ENCODE assay signal across 9 mouse cellular contexts in genomic region chr3:54693056-54693415, GRCm38 (mm10). TPM values are rescaled to one million over a fixed set of nuclear protein-coding genes. Genes with fewer than 3 reads are reported as not detected.
A peak's percentile ranks its signal among the peaks of the same experiment; 100 is the strongest.
DNase-seq lines count a peak whose midpoint lies in the region; ATAC-seq and TF ChIP-seq lines count a peak whose summit lies in the region.
"Had no signal": no experiment of that assay in that cellular context is flagged by ENCODE, and none has a peak within 500 bp of the region (broad histone marks: within the 10 kb centered on the region; RNA-seq: fewer than 3 reads in every experiment).

No protein-coding gene starts in this region.

- H3K27me3 ChIP-seq in heart, embryonic 10.5 days (ENCODE audit: insufficient read depth, poor library complexity, severe bottlenecking): no peaks in the 10 kb centered on the region
- H3K27me3 ChIP-seq in ES-Bruce4 (ENCODE audit: control insufficient read depth, insufficient read depth, low read length, poor library complexity, severe bottlenecking): no peaks in the 10 kb centered on the region
- H3K27me3 ChIP-seq in forebrain, embryonic 16.5 days (replicated peaks; ENCODE audit: control insufficient read depth, insufficient read depth, low read length): no peaks in the 10 kb centered on the region
- no peaks in the 10 kb centered on the region for H3K27me3 ChIP-seq in megakaryocyte, embryonic 14.5 days (replicated peaks)

- H3K9me3 ChIP-seq in heart, embryonic 10.5 days: no peaks in the 10 kb centered on the region
- no peaks in the 10 kb centered on the region for H3K9me3 ChIP-seq in ES-Bruce4 (replicated peaks; ENCODE audit: control insufficient read depth, insufficient read depth, low read length, poor library complexity, severe bottlenecking)
- H3K9me3 ChIP-seq in forebrain, embryonic 16.5 days (ENCODE audit: control insufficient read depth, low read length): no peaks in the 10 kb centered on the region
- H3K9me3 ChIP-seq in megakaryocyte, embryonic 14.5 days: no peaks in the 10 kb centered on the region

- peak overlapping the region; percentile 80 for H3K4me2 ChIP-seq in forebrain, embryonic 16.5 days (ENCODE audit: low read length)

- H3K4me1 ChIP-seq in heart, embryonic 10.5 days: no peaks in the 10 kb centered on the region
- no peaks in the 10 kb centered on the region for H3K4me1 ChIP-seq in ES-Bruce4 (ENCODE audit: control insufficient read depth, insufficient read depth, low read length)
- peaks cover 6% of the 10 kb centered on the region; the same call in 1 of the 2 replicates for H3K4me1 ChIP-seq in forebrain, embryonic 16.5 days (replicated peaks; ENCODE audit: control insufficient read depth, insufficient read depth, low read length)
- H3K4me1 ChIP-seq in megakaryocyte, embryonic 14.5 days: peaks cover 26% of the 10 kb centered on the region

- no peak for TF ChIP-seq EP300 in ES-Bruce4 (IDR thresholded peaks at IDR 0.05; ENCODE audit: insufficient read depth, low read depth, low read length)

- TF ChIP-seq POLR2A in ES-Bruce4 (IDR thresholded peaks at IDR 0.05; ENCODE audit: insufficient read depth, low read length): no peak

- no peak for TF ChIP-seq CTCF in ES-Bruce4 (IDR thresholded peaks at IDR 0.05; ENCODE audit: low read depth, low read length)

- H3K9ac ChIP-seq in ES-Bruce4 (ENCODE audit: low read depth, poor library complexity, severe bottlenecking): peak overlapping the region; percentile 91
- H3K9ac ChIP-seq in forebrain, embryonic 16.5 days (replicated peaks; ENCODE audit: low read depth, low read length): peak overlapping the region; percentile 64

- no peak for ATAC-seq in forebrain, embryonic 16.5 days

- intact Hi-C loops in heart, postnatal 25 days (cut with DNase I): loop anchor here (1.0 kb wide), 1 partner anchor 42 kb away; the partner anchor contains the start of genes Alg5 and Exosc8

- DNase-seq in heart, embryonic 10.5 days (ENCODE audit: low spot score): no peak
- DNase-seq in heart, postnatal 25 days (ENCODE audit: low spot score): no peak
- no peak for DNase-seq in left cerebral cortex, adult 18-20 months (ENCODE audit: low spot score in 2 of 2)
- DNase-seq in gastrocnemius, adult 8-10 months (ENCODE audit: low spot score in 2 of 2): no peak
- DNase-seq in kidney, adult 11 months: no peak

- 0% methylated on average over 8 of the region's 8 CpGs for WGBS in heart, embryonic 10.5 days
- under 1% methylated on average over 8 of the region's 8 CpGs for WGBS in forebrain, embryonic 16.5 days

- H3K4me3 ChIP-seq in heart, embryonic 10.5 days: peak overlapping the region; percentile 84
- H3K4me3 ChIP-seq in ES-Bruce4 (ENCODE audit: low read depth, low read length): peak overlapping the region; percentile 100
- peak overlapping the region; percentile 64 for H3K4me3 ChIP-seq in forebrain, embryonic 16.5 days (replicated peaks; ENCODE audit: low read length)
- peak overlapping the region; percentile 95 for H3K4me3 ChIP-seq in megakaryocyte, embryonic 14.5 days (replicated peaks)

- peak overlapping the region; percentile 94 for H3K27ac ChIP-seq in heart, embryonic 10.5 days
- H3K27ac ChIP-seq in ES-Bruce4 (ENCODE audit: insufficient read depth, low read length): peak overlapping the region; percentile 93
- H3K27ac ChIP-seq in forebrain, embryonic 16.5 days (ENCODE audit: low read length): peak overlapping the region; percentile 78

- peaks cover 33% of the 10 kb centered on the region for H3K36me3 ChIP-seq in heart, embryonic 10.5 days
- peaks cover 24% of the 10 kb centered on the region for H3K36me3 ChIP-seq in ES-Bruce4 (ENCODE audit: control insufficient read depth, insufficient read depth, low read length, poor library complexity, severe bottlenecking)
- H3K36me3 ChIP-seq in forebrain, embryonic 16.5 days (ENCODE audit: control insufficient read depth, insufficient read depth): peaks cover 8% of the 10 kb centered on the region
- peaks cover 32% of the 10 kb centered on the region for H3K36me3 ChIP-seq in megakaryocyte, embryonic 14.5 days (replicated peaks; ENCODE audit: low read length)

RNA-seq across cellular contexts. Expression of gene Supt20, which starts 0.4 kb away (rescaled TPM):
- polyA plus RNA-seq in heart, embryonic 10.5 days (2016; fragmentation: Nextera tagmentation; extraction: Ambion mirVana): 77.3 and 91.8 TPM in 2 replicates
- total RNA-seq in heart, postnatal 25 days (2021): 10 to 100 TPM; 18.4 to 18.9 TPM
- polyA plus RNA-seq in ES-Bruce4 (2011; ENCODE audit: insufficient read depth, insufficient read length, low read depth, missing spikeins): 99.9 and 111 TPM in 2 replicates
- 102 and 112 TPM in 2 replicates for polyA plus RNA-seq in forebrain, embryonic 16.5 days (2015; fragmentation: Nextera tagmentation; extraction: Ambion mirVana)
- polyA plus RNA-seq in megakaryocyte, embryonic 14.5 days (2012; ENCODE audit: insufficient read depth, low replicate concordance): 1.1 TPM in 1 of 2 replicates, not detected in the other
- 10 to 100 TPM; 43.2 to 45.0 TPM for total RNA-seq in left cerebral cortex, adult 18-20 months (2021)
- 10 to 100 TPM in 2 of 4 experiments, 1 to 10 TPM in 2; 9.0 to 13.8 (median 10.8) TPM for total RNA-seq in gastrocnemius, adult 8-10 months (2022)

RNA-seq across cellular contexts. Expression of gene Gm21958, which starts 21.1 kb away (rescaled TPM):
- 0.63 TPM in 1 of 2 replicates, not detected in the other for polyA plus RNA-seq in heart, embryonic 10.5 days (2016; fragmentation: Nextera tagmentation; extraction: Ambion mirVana)
- total RNA-seq in heart, postnatal 25 days (2021): not detected
- polyA plus RNA-seq in ES-Bruce4 (2011; ENCODE audit: insufficient read depth, insufficient read length, low read depth, missing spikeins): not detected in 2 replicates
- not detected in 2 replicates for polyA plus RNA-seq in forebrain, embryonic 16.5 days (2015; fragmentation: Nextera tagmentation; extraction: Ambion mirVana)
- not detected in 2 replicates for polyA plus RNA-seq in megakaryocyte, embryonic 14.5 days (2012; ENCODE audit: insufficient read depth, low replicate concordance)
- total RNA-seq in left cerebral cortex, adult 18-20 months (2021): not detected
- not detected for total RNA-seq in gastrocnemius, adult 8-10 months (2022)
- total RNA-seq: left cerebral cortex, postnatal 10 days had no signal

RNA-seq across cellular contexts. Expression of gene Exosc8, which starts 42.2 kb away (rescaled TPM):
- polyA plus RNA-seq in heart, embryonic 10.5 days (2016; fragmentation: Nextera tagmentation; extraction: Ambion mirVana): 120 and 156 TPM in 2 replicates
- 10 to 100 TPM; 18.1 to 18.8 TPM for total RNA-seq in heart, postnatal 25 days (2021)
- 200 and 214 TPM in 2 replicates for polyA plus RNA-seq in ES-Bruce4 (2011; ENCODE audit: insufficient read depth, insufficient read length, low read depth, missing spikeins)
- 83.0 and 94.4 TPM in 2 replicates for polyA plus RNA-seq in forebrain, embryonic 16.5 days (2015; fragmentation: Nextera tagmentation; extraction: Ambion mirVana)
- 33.9 TPM in 1 of 2 replicates, not detected in the other for polyA plus RNA-seq in megakaryocyte, embryonic 14.5 days (2012; ENCODE audit: insufficient read depth, low replicate concordance)
- 10 to 100 TPM; 31.4 to 31.9 TPM for total RNA-seq in left cerebral cortex, adult 18-20 months (2021)
- 10 to 100 TPM in 2 of 4 experiments, 1 to 10 TPM in 2; 7.7 to 16.0 (median 10.2) TPM for total RNA-seq in gastrocnemius, adult 8-10 months (2022)

RNA-seq across cellular contexts. Expression of gene Alg5, which starts 42.3 kb away (rescaled TPM):
- 39.5 and 49.1 TPM in 2 replicates for polyA plus RNA-seq in heart, embryonic 10.5 days (2016; fragmentation: Nextera tagmentation; extraction: Ambion mirVana)
- total RNA-seq in heart, postnatal 25 days (2021): 10 to 100 TPM; 10.0 to 10.5 TPM
- 20.9 and 22.9 TPM in 2 replicates for polyA plus RNA-seq in ES-Bruce4 (2011; ENCODE audit: insufficient read depth, insufficient read length, low read depth, missing spikeins)
- 52.7 and 54.7 TPM in 2 replicates for polyA plus RNA-seq in forebrain, embryonic 16.5 days (2015; fragmentation: Nextera tagmentation; extraction: Ambion mirVana)
- 1.5 TPM in 1 of 2 replicates, not detected in the other for polyA plus RNA-seq in megakaryocyte, embryonic 14.5 days (2012; ENCODE audit: insufficient read depth, low replicate concordance)
- total RNA-seq in left cerebral cortex, adult 18-20 months (2021): 10 to 100 TPM; 18.6 to 19.7 TPM
- 1 to 10 TPM; 6.3 to 7.9 (median 7.3) TPM for total RNA-seq in gastrocnemius, adult 8-10 months (2022)

Comparison
In these comparisons a context has a peak if more than half of its experiments do, and no peak if none do; other contexts are left out.
1. RNA of gene Supt20, which starts 0.4 kb away (polyA plus RNA-seq): 102 to 112 TPM in forebrain, embryonic 16.5 days, 99.9 to 111 TPM in ES-Bruce4 and 77.3 to 91.8 TPM in heart, embryonic 10.5 days; 1.1 TPM in megakaryocyte, embryonic 14.5 days; every median in the first group is over 10 times any median in the second.
2. Peak in every context shown above with its lines, with median percentiles within 50 percentile points of each other: H3K27ac ChIP-seq and H3K4me3 ChIP-seq.